Mouse (Mus musculus) ovary, postnatal 10 days (tissue): ENCODE results near the gene Txlnb.
"Not testable (repeated sequence)": the region's sequence is repeated elsewhere in the genome, so short reads cannot be mapped to it uniquely, and the experiment has no call there.

Experiments
- DNase-seq: peaks from one replicate; pipeline ENCODE4 v3.0.0; 2022; ENCODE audit warnings: low spot score

Txlnb gene

DNA sequence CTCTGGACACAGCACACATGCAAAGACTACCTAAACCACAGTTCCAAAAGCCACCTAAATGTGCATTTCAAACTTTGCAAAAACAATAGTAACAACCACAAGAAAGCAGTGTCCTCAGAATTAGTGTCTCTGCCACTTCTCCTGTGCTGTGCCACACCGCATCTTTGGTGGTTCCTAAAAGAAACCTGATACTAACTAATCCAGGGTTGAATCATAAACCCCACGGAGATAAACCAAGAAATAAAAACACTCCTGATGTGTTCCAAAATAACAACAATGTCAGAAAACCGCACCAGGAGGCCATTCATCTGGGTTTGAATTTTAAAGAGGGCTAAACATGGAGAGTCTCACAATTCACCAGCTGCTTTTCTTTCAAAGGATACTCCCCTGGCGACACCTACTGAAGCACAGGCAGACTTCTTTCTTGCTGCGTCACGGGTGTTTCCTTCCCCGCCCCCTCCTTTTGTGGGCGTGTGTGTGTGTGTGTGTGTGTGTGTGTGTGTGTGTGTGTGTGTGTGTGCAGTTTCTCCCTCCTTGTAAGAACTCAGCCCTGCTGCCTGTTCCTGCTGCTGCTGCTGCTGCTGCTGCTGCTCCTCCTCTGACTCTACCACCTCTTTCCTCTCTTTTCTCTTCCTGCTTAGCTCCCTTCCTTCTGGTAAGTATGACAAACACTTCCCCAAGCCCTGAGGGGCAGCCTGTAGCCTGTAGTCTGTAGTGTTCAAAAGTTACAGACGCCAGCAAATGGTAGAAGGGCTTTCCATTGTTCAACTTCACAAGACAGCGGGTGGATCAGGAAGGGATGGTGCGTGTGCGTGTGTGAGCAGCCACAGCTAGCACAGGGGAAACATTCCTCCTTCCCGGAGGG lies at the start of gene Txlnb:
Gene Txlnb (plus strand): TSS at position 460 of the 865 bp plus-strand sequence.
- DNase-seq, result no peak

DNA sequence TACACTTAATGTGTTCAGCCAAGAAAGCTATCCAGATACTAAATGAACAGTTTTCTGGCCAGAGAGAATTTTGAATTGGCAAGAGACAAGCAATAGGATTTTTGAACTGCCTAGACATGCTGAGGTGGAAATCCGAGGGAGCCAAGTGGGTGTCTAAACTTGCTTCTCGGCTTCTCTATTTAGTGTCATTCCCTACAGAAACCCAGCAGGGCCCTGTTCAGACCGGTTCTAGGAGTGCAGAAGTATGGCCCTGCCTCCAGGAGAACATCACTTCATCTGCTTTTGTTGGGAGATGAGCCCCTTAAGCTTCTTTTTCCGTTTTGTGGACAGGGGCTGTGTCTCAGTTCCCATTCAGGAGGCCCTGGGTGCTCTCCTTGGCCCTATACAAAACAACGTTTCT lies 43.5 kb upstream of the Txlnb start:
- no peak for DNase-seq

DNA sequence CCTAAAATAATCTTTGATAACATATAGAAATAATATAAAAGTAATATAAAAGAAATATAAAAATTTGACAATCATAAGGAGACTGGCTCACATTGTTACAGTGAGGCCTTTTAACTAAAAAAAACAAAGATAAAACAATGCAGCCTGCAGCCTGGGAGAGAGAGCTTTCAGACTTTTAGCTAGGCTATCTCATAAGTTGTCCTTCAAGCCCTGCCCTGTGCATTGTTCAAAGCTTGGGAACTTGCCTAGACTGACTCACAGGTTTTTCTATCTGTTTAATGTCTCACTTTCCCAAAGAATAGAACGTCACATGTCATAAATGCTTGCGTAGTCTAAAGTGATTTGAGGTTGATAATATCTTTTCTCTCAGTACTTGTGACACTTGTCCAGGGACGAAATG lies 36.3 kb upstream of the Txlnb start:
- DNase-seq, result no peak

DNA sequence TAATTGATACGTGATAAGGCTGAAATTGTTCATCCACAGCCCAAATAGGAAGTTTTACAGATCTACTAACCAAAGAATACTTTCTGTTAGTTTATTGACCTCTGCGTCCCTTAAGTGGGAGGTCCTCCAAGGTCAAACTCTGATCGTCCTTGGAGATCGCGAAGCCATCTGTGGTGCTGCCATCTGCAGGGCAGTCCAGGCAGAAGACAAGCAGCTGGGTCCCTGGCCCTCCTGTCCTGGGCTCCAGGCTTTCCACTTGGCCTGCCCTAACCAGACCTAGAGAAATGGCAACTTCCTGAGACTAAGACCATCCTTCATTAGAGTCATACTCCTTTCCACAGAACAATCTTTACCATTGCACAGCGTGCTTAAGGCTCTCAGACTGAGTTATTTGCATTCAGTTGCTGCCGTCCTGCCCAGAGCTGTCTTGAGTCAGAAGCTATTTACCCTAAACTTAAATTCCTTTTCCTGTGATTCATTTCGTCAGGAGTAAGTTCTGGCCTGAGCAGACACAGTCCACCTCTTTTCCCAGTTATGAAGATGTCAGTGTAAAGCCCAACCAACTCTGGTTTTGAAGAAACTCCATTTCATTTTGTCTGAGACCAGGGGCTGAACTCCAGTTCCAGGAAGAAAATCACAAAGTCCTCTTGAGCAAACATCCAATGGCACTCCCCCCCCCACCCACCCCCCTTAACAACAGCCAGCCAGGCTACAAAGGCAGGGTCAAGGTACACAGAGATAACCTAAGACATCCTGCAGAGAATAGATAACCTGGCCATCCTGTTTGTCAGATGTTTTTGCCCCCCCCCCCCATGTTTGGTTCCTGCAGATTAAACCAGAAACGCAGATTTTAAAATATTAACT lies 35.0 kb upstream of the Txlnb start:
- no peak for DNase-seq

DNA sequence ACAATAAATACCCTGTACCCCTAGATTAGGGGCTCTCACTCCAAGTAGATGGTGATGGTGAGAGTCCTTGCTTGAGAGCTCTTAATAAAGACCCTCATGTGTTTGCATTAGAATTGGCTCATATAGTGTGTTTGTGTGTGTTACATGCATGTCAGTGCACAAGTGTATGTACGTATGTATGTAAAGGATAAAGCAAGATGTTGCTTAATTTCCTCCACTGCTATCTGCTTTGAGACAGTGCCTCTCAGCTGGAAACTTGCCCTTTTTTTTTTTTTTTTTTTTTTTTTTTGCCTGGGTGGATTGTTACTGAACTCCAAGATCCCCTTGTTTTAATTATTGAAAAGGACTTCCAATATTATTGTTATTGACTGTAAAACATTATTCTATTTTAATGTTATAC lies 34.4 kb upstream of the Txlnb start:
- DNase-seq, result no peak

DNA sequence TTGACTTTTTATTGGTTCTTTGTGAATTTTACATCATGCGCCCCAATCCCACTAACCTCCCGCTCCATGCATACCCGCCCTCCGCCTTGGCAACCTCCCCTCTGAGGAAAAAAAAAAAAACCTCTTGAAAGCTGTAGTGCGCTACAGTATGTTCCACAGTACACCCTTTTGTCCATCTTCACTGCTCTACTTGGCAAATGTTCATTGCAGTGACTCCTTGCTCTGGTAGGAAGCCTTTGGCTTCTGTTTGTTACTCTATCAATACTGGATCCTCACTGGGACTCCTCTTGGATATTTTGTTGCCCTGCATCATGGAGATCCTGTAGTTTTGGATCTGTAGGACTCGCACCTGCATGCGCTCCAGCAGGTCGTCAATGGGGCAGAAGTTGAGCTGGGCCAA lies 33.1 kb upstream of the Txlnb start:
- no peak for DNase-seq

DNA sequence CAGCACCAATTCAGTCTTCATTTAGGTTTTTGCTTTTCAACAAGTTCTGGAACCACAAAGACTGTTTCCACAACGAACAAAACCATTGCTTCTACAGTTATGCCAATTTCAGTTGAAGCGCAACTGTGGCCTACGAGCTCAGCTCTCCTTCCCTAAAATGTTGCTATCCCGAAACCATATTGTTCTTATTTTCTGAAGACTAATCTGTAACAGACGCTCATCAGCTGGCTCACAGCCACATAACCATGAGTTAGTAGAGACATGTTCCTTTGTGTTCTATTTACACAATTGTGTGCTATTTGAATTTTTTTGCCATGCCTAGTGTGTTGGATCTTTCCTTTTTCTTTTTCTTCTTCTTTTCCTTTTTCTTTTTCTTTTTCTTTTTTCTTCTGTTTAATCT lies 26.2 kb upstream of the Txlnb start:
- DNase-seq, result no peak

DNA sequence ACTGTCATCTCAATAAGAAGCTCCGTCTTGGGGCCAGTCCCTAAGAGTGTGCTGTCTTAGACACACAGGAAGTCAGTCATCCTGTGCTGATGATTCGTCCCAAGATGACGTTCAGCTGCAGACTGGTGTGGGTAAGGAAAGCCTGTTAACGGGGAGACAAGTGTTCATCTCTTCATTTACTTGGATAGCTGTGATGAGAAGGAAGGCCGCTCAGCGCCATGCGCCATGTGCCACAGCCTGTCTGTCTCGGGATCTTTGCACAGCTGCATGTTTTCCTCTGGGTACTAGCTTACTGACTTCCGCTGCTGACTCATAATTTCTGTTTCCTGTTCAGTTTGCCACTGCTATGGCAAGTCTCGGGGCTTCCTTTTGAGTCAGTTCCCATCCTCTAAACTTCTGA lies 23.7 kb upstream of the Txlnb start:
- no peak for DNase-seq

DNA sequence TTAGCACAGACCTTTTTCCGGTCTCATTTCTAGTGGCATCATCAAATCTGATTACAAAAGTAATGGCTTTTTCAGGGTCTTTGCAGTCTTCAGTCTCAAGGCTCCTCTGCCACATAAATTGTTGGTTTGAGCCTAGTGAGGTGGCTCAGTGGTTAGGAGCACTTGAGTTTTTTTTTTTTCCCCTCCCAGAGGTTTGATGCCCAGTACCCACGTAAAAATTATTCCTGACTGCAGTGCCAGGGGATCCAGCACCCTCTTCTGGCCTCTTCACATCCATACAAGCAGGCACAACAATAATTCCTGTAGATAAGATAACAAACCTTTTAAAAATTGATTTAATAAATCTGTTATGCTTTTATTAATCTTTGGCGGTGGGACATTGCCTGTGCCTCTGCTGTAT lies 21.7 kb upstream of the Txlnb start:
- no peak for DNase-seq

DNA sequence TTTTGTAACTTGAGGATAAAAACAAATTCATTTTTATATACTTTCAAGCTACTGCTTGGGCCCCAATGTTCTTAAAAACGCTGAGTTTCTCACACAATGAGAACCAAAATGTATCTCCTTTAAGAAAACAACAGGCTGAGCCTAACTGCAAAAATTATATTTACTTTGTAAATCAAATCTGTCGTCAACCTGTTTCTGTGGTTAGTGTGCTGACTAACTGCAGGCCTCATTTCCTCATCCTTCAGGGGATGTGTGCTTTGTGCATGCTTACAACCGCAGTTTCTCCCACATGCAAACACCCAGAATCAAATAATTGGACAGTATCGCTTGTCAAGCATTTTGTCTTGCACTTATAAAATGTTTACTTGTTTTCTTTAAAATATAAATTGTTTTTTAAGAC lies 20.9 kb upstream of the Txlnb start:
- DNase-seq, result no peak

DNA sequence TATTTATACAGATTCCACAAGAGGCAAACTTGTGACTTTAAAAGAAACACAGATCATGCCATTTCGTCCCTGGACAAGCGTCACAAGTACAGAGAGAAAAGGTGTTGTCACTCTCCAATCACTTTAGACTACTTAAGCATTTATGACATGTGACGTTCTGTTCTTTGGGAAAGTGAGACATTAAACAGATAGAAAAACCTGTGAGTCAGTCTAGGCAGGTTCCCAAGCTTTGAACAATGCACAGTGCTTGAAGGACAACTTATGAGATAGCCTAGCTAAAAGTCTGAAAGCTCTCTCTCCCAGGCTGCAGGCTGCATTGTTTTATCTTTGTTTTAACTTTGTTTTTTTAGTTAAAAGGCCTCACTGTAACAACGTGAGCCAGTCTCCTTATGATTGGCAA lies 19.3 kb upstream of the Txlnb start:
- DNase-seq, result not testable (repeated sequence)

DNA sequence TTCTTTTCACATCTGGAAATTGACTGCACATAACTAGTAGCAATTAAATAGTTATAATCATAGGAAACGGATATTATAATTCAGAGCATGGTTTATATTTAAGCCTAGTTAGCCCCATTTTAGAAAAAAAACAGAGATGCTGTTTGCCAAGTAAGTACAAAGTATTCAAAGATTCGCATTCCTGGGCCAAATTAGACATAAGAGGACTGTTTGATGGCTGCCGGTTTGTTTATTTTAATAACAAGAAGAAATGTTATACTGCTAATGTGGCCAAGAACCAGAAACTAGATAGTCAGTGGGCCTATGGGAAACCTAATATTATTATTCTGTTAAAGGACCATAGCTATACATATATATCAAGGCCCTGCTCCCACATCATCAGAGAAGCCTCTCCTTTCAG lies 9.3 kb upstream of the Txlnb start:
- no peak for DNase-seq

DNA sequence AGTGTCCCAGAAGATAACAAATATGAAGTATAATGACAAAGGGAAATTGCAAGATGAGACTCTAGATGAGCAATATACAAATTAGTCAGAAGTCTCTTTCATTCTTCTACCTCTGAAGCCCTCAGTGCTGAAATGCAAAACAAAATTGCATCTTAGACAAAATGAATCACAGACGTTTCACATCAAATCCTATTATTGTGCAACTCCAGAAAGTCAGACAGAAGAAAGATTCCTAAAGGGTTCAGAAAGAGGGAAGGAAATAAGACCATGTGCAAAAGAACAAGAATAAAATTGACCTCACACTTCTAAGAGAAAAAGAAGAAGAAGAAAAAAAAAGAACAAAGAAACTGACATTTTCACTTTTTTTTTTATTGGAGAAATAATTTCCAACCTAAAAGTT lies 8.1 kb upstream of the Txlnb start:
- DNase-seq, result no peak

DNA sequence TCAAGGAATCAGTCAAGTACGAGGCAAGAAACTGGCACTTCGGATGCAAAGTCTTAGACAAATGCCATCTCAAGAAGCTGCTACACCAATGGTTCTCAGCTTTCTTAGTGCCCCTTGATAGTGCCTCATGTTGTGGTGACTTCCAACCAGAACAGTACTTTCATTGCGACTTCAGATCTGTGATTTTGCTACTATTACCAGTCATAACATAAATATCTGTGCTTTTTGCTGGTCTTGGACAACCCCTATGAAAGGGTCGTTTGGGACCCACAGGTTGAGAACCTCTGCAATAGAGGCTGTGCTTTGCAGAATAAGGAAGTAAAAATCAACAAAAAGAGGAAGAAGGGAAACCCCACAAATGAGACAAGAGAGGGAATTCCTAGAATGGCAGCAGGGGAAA lies 7.7 kb upstream of the Txlnb start:
- DNase-seq, result no peak

DNA sequence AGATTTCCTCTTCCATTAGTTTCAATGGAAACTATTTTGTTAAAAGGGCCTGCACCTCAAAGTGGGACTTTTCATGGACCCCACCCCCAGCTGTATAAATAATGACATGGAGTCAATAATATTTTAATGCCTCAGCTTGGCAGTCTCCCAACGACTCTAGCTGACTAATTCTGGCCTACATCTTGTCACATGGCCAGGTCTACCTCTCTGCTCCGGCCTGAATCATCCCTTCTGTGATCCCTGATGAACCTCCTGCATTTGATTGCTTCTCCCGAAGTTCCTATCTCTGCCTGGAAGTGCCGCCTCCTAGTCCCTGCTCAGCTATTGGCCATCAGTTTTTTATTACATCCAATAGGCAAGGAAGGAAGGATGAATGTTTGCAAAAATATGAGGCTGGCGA lies 2.1 kb upstream of the Txlnb start:
- DNase-seq, result no peak

DNA sequence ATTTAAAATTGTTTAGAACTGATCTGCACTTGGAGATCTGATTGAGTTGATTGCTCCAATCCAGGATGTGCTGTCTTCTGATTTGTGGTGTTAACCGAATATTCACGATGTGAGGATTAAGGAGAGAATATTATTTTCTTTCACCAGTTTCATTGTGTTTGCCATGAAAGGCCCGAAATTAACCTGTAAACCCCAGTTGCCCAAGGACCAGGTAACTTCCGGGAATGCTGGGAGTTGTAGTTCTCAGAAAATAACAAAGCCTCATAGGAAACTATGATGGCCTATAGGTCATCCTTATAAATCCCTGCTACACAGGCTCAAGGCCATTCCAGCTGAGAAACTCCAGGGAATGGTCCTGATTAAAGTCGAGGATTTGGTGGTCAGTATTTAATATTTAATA lies 1.6 kb upstream of the Txlnb start:
- DNase-seq, result no peak

DNA sequence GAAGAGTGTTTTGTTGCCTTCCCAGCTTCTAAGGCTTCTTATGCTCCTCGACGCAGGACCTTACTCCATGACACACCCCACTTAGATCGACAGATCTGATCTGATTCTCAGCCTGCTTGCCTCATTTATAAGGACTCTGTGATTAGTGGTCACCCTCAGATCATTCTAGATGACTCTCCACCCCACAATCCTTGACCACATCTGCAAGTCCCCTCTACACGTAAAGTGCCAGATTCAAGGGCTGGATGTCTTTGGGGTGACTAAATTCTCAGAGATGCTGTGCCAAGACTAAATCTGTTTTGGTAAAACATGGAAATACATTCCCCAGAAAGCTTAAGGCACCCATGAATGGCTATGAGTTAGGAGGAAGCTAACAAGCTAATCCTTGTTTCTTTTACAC lies 799 bp upstream of the Txlnb start:
- DNase-seq, result no peak

DNA sequence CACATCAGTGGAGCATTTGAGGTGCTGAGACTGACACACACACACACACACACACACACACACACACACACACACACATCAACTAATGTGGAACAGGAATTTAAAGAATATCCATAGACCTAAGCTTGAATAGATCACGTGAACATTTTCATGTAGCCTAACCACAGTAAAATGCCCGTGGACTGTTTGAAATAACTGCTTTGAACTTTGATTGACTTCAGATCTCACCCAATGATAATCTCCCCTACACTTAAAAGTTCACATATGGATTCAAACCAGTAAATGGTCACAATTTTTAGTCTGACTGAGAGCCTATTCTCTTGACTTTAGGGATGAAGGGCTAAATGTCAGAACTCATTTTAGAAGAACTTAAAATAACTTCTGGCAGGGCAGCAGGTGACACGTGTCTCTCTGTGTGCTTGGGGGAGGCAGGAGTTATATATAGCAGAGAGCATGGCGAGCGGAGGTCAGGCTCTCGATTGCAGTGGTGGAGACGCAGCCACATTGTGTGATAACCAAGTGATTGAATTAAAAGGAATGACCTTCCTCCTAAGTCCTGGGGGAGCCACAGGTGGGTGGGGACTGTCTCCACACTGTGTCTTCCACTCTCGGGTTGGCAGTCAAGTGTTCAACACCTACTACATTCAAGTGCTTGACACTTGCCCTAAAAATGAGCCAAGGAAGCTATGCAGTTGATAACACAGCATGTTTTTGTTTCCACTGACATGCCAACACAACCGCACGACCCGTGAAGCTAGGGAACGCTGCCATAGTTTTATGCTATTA lies 1.0 kb downstream of the Txlnb start:
- no peak for DNase-seq

DNA sequence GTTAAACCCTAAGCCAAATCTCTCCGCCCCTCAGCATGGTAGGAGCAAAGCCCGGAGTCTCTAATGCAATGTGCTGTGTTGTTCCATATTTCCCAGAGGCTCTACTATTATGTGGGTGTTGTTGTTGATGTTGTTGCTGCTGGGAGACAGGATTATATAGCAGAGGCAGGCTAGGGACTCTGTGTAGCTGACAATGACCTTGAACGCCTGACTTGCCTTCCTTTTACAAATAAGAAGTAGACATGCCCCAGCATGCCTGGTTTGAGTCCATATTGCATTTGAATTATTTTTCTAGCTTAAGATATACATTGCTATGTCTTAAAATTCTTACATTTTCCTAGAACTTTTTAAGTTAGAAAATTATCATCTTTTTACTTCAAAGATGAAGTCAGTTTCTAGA lies 1.7 kb downstream of the Txlnb start:
- no peak for DNase-seq

DNA sequence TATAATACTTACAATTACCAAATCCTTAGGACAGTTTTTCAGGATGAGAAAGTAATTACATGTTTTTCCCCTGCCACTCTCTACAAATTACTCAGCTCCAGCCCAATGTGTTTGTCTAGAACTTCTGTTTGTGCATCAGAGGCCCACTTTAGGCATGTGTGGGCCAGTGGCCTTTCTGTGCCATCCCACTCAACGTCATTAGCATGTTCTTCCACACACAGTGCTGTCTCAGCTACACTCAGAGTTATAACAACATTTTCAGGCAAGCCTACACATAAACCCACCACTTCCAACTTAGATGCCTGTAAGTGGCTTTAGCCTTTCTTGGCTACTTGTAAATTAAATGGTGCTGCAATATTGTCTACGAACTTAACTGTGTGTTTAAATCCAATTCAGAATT lies 5.8 kb downstream of the Txlnb start:
- DNase-seq, result no peak

DNA sequence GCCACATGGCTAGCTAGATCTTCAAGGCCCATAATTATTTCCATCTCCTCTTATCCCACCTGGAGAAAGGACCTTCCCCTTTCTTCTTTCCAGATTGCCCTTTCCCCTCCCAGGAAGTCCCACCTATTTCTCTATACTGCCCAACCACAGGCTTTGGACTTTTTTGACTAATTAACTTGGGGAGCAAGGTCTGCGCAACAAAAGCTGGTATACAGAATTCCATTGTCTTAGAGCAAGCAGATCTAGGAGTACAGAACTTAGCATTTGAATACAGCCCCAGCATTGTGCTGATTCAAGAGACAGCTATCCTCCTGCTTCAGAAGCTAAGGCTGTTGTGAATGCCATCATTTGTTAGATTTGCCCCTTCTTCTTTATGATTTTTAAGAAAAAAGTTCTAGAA lies 12.5 kb downstream of the Txlnb start:
- DNase-seq, result no peak

DNA sequence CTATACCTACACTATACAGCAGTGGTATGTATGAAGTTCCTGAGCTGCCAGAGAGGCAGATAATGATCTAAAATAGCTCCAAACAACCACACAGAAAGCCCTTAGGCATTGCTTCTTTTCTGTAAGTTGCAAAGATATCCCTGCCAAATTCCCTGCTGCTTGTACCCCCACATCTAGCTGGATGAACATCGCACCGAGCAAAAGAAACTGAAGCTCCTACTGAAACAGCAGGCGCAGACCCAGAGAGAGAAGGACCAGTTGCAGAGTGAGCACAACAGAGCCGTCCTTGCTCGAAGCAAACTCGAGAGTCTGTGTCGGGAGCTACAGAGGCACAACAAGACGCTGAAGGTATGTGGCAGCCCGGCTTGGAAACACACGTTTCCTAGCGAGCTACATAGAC lies 19.0 kb downstream of the Txlnb start:
- no peak for DNase-seq

DNA sequence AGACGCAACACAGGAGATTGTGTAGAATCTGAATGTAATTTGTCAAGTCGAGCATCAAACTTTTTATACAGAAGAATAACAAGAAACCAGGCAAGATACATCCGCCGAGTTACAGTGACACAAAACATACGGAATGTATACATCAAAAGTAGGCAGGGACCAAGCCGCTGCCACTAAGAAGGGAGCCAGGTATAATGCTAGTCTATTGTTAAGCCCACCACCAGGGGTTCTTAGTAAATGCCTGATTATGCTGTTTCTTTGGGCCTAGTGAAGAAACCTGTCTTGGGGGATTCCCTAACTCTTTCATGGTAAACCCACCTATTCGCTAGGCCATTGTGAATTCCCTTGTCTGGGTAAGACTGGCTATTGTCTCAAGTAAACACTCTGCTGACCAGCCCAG lies 24.4 kb downstream of the Txlnb start:
- DNase-seq, result not testable (repeated sequence)
